Mouse (Mus musculus) E14TG2a.4 (cell line): ENCODE results near the gene Ncbp1.

Experiments
- CTCF ChIP-seq: conservative IDR thresholded peaks from 2 replicates; pipeline ENCODE4 v1.5.1; 2014; ENCODE audit warnings: low read length
- POU5F1 ChIP-seq: IDR thresholded peaks from 2 replicates; pipeline ENCODE4 v1.6.1; 2014; ENCODE audit warnings: low read length, borderline replicate concordance

DNA sequence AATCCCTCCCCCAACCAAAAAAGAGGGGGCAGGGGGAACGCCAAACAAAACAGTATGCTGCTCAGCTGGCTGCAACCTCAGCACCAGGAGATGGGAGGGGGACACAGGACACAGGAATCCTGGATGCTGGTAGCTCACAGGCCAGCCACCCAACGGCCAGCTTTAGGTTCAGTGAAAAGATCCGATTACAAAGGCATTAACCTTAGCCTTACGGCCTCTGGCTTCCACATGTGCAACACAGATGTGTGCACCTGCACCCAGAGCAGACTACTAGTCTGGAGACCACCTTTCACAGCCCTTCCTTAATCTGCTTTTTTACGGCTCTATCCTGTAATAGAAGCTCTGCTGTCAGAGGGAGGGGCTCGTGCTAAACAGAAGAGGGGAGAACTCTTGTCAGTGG, 42.8 kb downstream of the Ncbp1 start:
- TF ChIP-seq CTCF (no peak), POU5F1 (no peak)
